Mouse (Mus musculus) liver, embryonic 15.5 days (tissue): ENCODE results near the gene Furin. TPM values are rescaled to one million over a fixed set of nuclear protein-coding genes. Genes with fewer than 3 reads are reported as not detected.

Experiments
- ATAC-seq: fragments of 200-750 bp; cut with Nextera tagmentation; 2 replicates; pipeline ENCODE4 v1.8.0; 2017; ENCODE audit warnings: moderate number of reproducible peaks, mild to moderate bottlenecking, moderate library complexity; ENCODE audit not compliant: insufficient read depth
- H3K27ac ChIP-seq: fragments of 300-500 bp; sonication (generic); replicated peaks from 2 replicates; pipeline ENCODE4 v1.5.1; 2015; ENCODE audit warnings: mild to moderate bottlenecking, inconsistent platforms
- H3K27me3 ChIP-seq: fragments of 300-500 bp; sonication (generic); 2 replicates; pipeline ENCODE4 v1.6.1; 2015; ENCODE audit warnings: mild to moderate bottlenecking, inconsistent platforms
- H3K36me3 ChIP-seq: fragments of 300-500 bp; sonication (generic); replicated peaks from 2 replicates; pipeline ENCODE4 v1.6.1; 2015; ENCODE audit warnings: moderate library complexity, mild to moderate bottlenecking, inconsistent platforms
- H3K4me1 ChIP-seq: fragments of 300-500 bp; sonication (generic); replicated peaks from 2 replicates; pipeline ENCODE4 v1.6.1; 2015; ENCODE audit warnings: inconsistent platforms
- H3K4me2 ChIP-seq: fragments of 300-500 bp; sonication (generic); 2 replicates; pipeline ENCODE4 v1.6.1; 2015; ENCODE audit warnings: moderate library complexity, mild to moderate bottlenecking, inconsistent platforms
- H3K4me3 ChIP-seq: fragments of 300-500 bp; sonication (generic); replicated peaks from 2 replicates; pipeline ENCODE4 v1.5.1; 2015; ENCODE audit warnings: mild to moderate bottlenecking, inconsistent platforms
- H3K9ac ChIP-seq: fragments of 300-500 bp; sonication (generic); 2 replicates; pipeline ENCODE4 v1.6.1; 2015; ENCODE audit warnings: moderate library complexity, mild to moderate bottlenecking, inconsistent platforms
- H3K9me3 ChIP-seq: fragments of 300-500 bp; sonication (generic); replicated peaks from 2 replicates; pipeline ENCODE4 v1.6.1; 2016; ENCODE audit warnings: inconsistent platforms
- WGBS: fragments of 180-500 bp; shearing (Covaris S2); methylation state at CpG from one replicate; pipeline ENCODE4 v1.1.7; 2015; ENCODE audit warnings: mixed read lengths; ENCODE audit not compliant: insufficient replicate concordance; 5-methylcytosine and 5-hydroxymethylcytosine counted together
- polyA plus RNA-seq: library from polyadenylated mRNA; unstranded; fragments of >200 nt; fragmentation: Nextera tagmentation; extraction: Ambion mirVana; gene quantifications from 2 replicates; pipeline ENCODE4 v1.2.1, GENCODE M21; 2015

Furin gene
- polyA plus RNA-seq, 1 experiment from 2014 or later = 8.0 TPM

DNA sequence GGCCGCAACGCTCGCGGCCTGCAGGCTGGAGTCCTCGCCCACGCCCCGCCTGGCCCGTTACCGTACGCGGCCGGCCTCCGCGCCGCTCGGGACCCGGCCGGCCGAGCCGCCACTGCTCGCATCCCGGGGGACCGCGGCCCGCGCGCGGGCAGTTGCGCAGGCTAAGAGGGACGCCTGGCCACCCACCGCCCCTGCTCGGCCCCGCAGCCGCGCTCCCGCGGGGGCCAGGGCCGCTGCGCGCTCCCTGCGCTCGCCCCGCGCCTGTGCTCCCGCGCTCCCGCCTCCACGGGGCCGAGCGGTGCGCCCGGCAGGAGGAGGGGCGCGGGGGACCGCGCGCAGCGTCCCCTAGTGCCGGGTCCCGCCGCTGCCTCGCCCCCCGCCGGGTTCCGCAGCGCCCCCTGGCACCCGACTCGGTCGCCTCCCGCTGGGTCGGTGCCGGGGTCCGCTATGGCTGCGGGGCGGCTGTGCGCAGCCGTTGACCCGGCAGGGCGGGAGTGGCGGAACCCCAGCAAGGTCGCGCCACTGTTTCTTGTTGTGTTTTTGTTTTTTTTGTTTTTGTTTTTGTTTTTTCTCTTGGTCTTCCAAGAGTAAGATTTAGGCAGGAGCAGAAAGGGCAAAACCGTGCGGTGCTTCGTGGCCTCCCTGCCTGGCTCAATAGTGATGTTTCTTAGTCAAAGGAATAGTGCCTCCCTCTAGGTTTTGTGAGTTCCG lies 34.0 kb downstream of the Furin start, which contains the start of gene Man2a2:
Gene Man2a2, minus strand, starts transcription at position 335 of the 711 bp plus-strand sequence.
- Histone ChIP-seq H3K4me1 (peaks cover 24% of the 10 kb centered on the region), H3K4me2 (peak within 1 kb of the TSS; percentile 89), H3K9ac (peak within 1 kb of the TSS; percentile 60), H3K27me3 (peaks cover 47% of the 10 kb centered on the region), H3K36me3 (peaks cover 16% of the 10 kb centered on the region), H3K4me3 (peak within 1 kb of the TSS; percentile 69), H3K27ac (peak within 1 kb of the TSS; percentile 70), H3K9me3 (no peaks in the 10 kb centered on the region)
- WGBS = under 1% methylated on average over 81 of the region's 86 CpGs
- peak; percentile 56 for ATAC-seq

DNA sequence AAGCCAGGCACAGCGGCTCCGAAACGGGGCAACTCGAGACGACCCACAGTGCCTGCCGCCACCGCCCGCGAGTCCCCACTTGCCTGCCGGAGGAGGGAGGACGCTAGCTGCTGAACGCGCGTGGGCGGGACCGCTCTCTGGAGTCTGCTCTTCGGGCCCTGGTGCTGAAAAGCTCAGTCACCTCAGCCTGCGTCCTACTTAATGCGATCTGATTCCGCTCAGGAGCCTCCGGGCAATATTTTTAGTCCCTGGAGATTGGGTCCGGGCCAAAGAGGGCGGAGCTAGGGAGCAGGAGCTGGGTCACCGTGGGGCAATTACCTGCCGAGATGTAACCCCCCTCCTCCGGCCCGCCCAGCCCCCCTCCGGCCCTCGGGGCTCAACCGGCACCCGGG lies 34.6 kb downstream of the Furin start:
- Histone ChIP-seq H3K4me3 (peak overlapping the region; percentile 69), H3K9ac (peak overlapping the region; percentile 60), H3K36me3 (peaks cover 16% of the 10 kb centered on the region), H3K4me1 (peaks cover 24% of the 10 kb centered on the region), H3K9me3 (no peaks in the 10 kb centered on the region), H3K27ac (peak overlapping the region; percentile 70), H3K4me2 (peak overlapping the region; percentile 89), H3K27me3 (peaks cover 47% of the 10 kb centered on the region)
- ATAC-seq = peak; percentile 48
- WGBS = under 1% methylated on average over 31 of the region's 31 CpGs

DNA sequence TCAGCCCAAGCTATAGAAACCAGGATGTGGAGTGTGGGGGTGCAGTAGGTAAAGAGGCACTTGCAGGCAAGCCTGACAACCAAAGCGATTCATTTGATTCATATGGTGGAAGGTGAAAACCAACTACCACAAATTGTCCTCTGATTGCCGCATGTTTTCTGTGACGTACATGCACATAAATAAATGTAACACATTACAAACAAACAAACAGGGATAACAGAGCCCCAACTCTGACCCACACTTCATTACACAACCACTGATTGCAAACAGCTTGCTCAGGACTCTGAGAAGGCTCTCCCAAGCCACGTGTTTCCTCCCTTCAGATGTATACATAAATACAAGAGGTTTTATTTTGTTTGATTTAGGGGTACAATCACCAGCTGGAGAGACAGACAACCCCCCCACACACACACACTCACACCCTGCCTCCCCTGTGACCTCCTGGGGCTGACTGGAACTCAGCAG lies 35.2 kb downstream of the Furin start:
- peak overlapping the region; percentile 89 for H3K4me2 ChIP-seq
- no peaks in the 10 kb centered on the region for H3K9me3 ChIP-seq
- H3K9ac ChIP-seq = peak overlapping the region; percentile 60; the same call in 1 of the 2 replicates
- no peak for ATAC-seq
- H3K4me1 ChIP-seq = peaks cover 24% of the 10 kb centered on the region
- peaks cover 47% of the 10 kb centered on the region for H3K27me3 ChIP-seq
- peaks cover 16% of the 10 kb centered on the region for H3K36me3 ChIP-seq
- H3K4me3 ChIP-seq = peak overlapping the region; percentile 69
- 31% methylated on average over 4 of the region's 4 CpGs for WGBS
- H3K27ac ChIP-seq = peak overlapping the region; percentile 70; the same call in 1 of the 2 replicates

GRCm38 (mm10) chr7:80369461-80369860 lies 35.8 kb downstream of the Furin start:
- Histone ChIP-seq H3K27ac (no peak overlapping the region), H3K9ac (no peak overlapping the region), H3K9me3 (no peaks in the 10 kb centered on the region), H3K4me1 (peaks cover 24% of the 10 kb centered on the region), H3K27me3 (peaks cover 47% of the 10 kb centered on the region), H3K4me3 (no peak overlapping the region), H3K4me2 (peak overlapping the region; percentile 89), H3K36me3 (peaks cover 16% of the 10 kb centered on the region)
- WGBS = 43% methylated on average over 5 of the region's 5 CpGs
- ATAC-seq = no peak

DNA sequence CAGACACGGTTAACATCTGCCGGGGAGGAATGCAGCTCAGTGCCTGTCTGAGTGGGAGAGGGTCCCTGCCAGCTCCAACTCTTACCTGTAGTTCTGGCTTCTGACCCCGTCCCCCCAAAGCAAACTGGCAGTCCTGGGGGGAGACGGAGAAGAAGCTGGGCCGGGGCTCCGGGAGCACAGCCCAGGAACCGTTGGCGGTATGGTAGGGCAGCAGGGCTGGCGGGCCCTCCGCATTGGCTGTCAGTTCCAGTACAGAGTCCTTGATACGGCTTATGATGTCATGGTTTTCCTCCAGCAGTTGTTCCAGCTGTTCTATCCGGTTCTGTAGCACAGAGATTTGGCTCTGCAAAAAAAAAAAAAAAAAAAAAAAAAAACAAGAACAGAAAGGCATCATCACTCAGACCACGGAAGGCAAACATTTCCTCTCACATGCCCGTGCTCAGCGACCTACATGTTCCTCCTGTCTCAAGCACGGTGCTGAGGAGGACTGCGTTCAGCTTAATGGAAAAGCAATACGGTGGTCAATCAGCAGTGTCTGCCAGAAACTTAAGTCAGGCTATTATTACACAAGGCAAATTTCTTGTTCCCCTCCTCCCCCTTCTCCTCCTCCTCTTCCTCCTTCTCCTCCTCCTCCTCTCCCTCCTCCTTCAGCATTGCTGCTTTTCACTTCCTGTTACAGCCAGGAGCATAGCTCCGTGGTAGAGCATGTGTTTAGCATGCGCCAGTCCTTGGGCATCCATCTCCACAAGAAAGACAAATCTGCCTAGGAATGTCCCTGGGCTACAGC lies 36.4 kb downstream of the Furin start:
- ATAC-seq = no peak

DNA sequence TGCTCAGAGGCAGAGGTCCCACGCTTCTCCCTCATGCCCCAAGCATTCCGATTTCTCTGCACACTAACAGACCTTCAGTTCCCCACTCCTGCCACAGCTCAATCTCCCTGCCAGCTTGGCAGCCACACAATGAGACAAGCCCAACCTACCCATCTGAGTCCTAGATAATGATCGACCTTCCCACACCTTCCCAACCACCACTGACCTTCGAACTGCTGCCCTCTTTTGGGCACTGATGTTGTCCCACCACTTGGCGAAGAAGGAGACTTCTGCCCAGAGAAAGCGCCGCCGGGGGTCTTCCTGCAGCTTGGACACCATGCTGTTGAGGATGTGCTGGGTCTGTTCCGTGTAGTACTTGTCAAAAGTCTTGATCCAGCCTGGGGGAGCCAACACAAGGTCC lies 37.2 kb downstream of the Furin start:
- no peak for ATAC-seq
- H3K27me3 ChIP-seq = peaks cover 39% of the 10 kb centered on the region
- H3K27ac ChIP-seq = no peak overlapping the region
- peaks cover 24% of the 10 kb centered on the region for H3K4me1 ChIP-seq
- no peaks in the 10 kb centered on the region for H3K9me3 ChIP-seq
- H3K4me2 ChIP-seq = no peak overlapping the region
- no peak overlapping the region for H3K9ac ChIP-seq
- H3K4me3 ChIP-seq = no peak overlapping the region
- peaks cover 29% of the 10 kb centered on the region for H3K36me3 ChIP-seq
- WGBS = 70% methylated on average over 9 of the region's 9 CpGs

More for the DNA sequence above, 36.4 kb downstream of the Furin start:
- Histone ChIP-seq H3K27ac (no peak overlapping the region), H3K27me3 (peaks cover 46% of the 10 kb centered on the region), H3K9ac (no peak overlapping the region), H3K4me2 (peak overlapping the region; percentile 89; the same call in 1 of the 2 replicates), H3K9me3 (no peaks in the 10 kb centered on the region), H3K4me3 (no peak overlapping the region), H3K36me3 (peaks cover 22% of the 10 kb centered on the region), H3K4me1 (peaks cover 24% of the 10 kb centered on the region)
- 58% methylated on average over 20 of the region's 20 CpGs for WGBS

GRCm38 (mm10) chr7:80367232-80367631 lies 38.0 kb downstream of the Furin start:
- ATAC-seq = no peak
- Histone ChIP-seq H3K27me3 (peaks cover 36% of the 10 kb centered on the region), H3K4me3 (no peak overlapping the region), H3K4me2 (no peak overlapping the region), H3K9ac (no peak overlapping the region), H3K36me3 (peaks cover 32% of the 10 kb centered on the region), H3K9me3 (no peaks in the 10 kb centered on the region), H3K27ac (no peak overlapping the region), H3K4me1 (peaks cover 24% of the 10 kb centered on the region)
- 78% methylated on average over 7 of the region's 7 CpGs for WGBS

DNA sequence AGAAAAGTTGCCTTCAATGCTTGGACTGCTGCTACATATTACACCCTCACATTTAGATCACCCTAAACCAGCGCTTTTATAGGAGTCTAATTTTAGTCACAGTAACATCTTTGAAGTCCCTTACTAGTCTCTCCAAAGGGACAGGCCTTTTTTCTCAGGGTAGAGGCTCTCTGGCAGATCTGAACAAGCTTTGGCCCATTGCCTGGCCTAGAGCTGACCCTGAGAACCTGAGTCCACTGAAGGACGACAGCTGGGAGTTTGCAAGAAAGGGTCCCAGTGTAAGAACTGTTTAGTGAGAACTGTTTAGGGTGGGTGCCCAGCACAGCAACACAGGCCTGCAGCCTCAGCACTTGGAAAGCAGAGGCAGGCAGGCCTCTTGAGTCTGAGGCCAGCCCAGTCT lies 39.5 kb downstream of the Furin start:
- Histone ChIP-seq H3K36me3 (peaks cover 37% of the 10 kb centered on the region), H3K4me1 (peaks cover 16% of the 10 kb centered on the region), H3K9me3 (no peaks in the 10 kb centered on the region), H3K27ac (no peak overlapping the region), H3K4me2 (no peak overlapping the region), H3K4me3 (no peak overlapping the region), H3K27me3 (peaks cover 21% of the 10 kb centered on the region), H3K9ac (no peak overlapping the region)
- no peak for ATAC-seq
- WGBS = 73% methylated on average over 2 of the region's 2 CpGs

GRCm38 (mm10) chr7:80360435-80360834 lies 44.8 kb downstream of the Furin start:
- Histone ChIP-seq H3K9ac (no peak overlapping the region), H3K4me2 (no peak overlapping the region), H3K27me3 (no peaks in the 10 kb centered on the region), H3K4me3 (no peak overlapping the region), H3K36me3 (peaks cover 40% of the 10 kb centered on the region; the same call in 1 of the 2 replicates), H3K27ac (no peak overlapping the region), H3K4me1 (no peaks in the 10 kb centered on the region), H3K9me3 (no peaks in the 10 kb centered on the region)
- no peak for ATAC-seq
- WGBS = 39% methylated on average over 3 of the region's 3 CpGs

- Histone ChIP-seq H3K27ac (no peak overlapping the region), H3K36me3 (0 out of 2 replicates have a peak, but pooled peaks cover 28% of the 10 kb centered on the region), H3K4me3 (no peak overlapping the region), H3K9me3 (no peaks in the 10 kb centered on the region), H3K4me2 (no peak overlapping the region), H3K9ac (no peak overlapping the region), H3K27me3 (no peaks in the 10 kb centered on the region), H3K4me1 (no peaks in the 10 kb centered on the region)
- ATAC-seq = no peak
- 75% methylated on average over 4 of the region's 4 CpGs for WGBS
Observed at GRCm38 (mm10) chr7:80358039-80358438, 47.2 kb downstream of the Furin start.

DNA sequence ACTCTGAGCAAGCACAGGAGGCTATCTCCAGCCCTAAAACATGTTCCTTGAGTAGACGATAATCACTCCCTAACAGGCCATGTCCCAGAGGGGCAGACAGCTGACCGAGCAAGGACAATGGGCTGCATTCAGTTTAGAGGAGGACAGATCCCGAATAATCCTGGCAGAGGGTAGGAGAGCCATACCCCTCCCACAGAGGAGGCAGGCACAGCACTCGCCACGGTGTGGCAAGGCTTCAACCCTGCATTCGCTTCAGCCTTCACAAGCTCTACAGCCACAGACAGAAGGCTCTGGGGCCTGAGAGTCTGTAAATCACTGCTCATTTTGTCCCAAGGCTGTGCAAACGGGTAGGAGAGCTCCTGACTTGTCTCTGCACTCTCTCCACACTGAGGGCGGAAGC lies 48.1 kb downstream of the Furin start:
- Histone ChIP-seq H3K9me3 (no peaks in the 10 kb centered on the region), H3K4me2 (no peak overlapping the region), H3K4me3 (no peak overlapping the region), H3K27ac (no peak overlapping the region), H3K27me3 (no peaks in the 10 kb centered on the region), H3K9ac (no peak overlapping the region), H3K36me3 (peaks cover 32% of the 10 kb centered on the region; the same call in 1 of the 2 replicates), H3K4me1 (no peaks in the 10 kb centered on the region)
- WGBS = 76% methylated on average over 8 of the region's 8 CpGs
- ATAC-seq = no peak
